Mouse (Mus musculus): ENCODE measurements around the gene Lima1.

Lima1 gene

GRCm38 (mm10) chr15:99731678-99732077 lies 143.6 kb downstream of the Lima1 start:
- no peak for DNase-seq

DNA sequence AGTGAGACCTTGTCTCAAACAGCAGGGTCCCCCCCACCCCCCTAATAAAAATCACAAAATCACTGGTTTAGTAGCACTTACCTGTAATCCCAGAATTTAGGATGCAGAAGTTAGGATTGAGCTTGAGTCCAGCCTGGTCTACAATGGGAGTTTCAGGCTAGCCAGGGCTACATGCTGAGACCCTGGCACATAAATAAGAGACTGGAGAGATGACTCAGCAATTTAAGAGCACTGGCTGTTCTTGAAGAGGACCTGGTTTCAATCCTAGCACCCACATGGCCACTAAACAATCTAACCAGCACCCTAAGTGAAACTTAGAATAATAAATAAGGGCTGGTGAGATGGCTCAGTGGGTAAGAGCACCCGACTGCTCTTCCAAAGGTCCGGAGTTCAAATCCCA lies 144.1 kb downstream of the Lima1 start:
- DNase-seq, result no peak

DNA sequence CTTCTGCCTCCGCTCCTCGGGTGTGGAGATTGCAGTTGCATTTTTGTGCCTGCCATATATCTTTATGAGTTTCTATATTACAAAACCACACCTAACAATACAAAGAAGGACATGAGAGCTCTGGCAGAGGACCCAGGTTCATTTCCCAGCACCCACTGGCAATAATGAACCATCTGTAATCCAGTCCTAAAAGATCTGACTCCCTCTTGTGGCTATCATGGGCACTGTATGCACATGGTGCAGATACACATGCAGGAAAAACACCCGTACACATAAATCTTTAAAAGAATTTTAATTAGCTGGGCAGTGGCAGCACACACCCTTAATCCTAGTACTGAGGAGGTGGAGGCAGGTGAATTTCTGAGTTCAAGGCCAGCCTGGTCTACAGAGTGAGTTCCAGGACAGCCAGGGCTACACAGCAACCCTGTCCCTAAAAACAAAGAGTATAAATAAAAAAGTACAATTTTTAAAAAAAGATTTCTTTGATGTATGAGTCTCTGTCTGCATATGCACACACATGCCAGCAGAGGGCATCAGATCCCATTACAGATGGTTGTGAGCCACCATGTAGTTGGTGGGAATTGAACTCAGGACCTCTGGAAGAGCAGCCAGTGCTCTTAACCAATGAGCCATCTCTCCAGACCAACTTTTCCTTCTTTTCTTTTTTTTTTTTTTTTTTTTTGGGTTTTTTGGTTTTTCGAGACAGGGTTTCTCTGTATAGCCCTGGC lies 146.0 kb downstream of the Lima1 start:
- peak; percentile 56 for DNase-seq

Measured in thymus, postnatal 4 days (tissue).